Mouse (Mus musculus) CH12.LX (cell line): Measurements from ENCODE around the gene Ilkap. TPM values are rescaled to one million over a fixed set of nuclear protein-coding genes. Genes with fewer than 3 reads are reported as not detected.

Experiments
- DNase-seq: peaks from one replicate; pipeline ENCODE4 v3.0.0-alpha.2; 2013; ENCODE audit errors: extremely low read depth
- H3K27ac ChIP-seq: 2 replicates; pipeline ENCODE4 v1.5.1; 2012; ENCODE audit warnings: low read depth, mild to moderate bottlenecking, control low read depth, moderate library complexity; ENCODE audit not compliant: insufficient read depth
- H3K27me3 ChIP-seq: replicated peaks from 2 replicates; pipeline ENCODE3; 2012; ENCODE audit warnings: inconsistent platforms
- H3K36me3 ChIP-seq, 2 experiments: replicated peaks in 1 of 2; 2 replicates each; pipeline versions ENCODE3 to v1.6.1; 2012; ENCODE audit warnings: inconsistent platforms in 1 of 2, low read length in 1 of 2, mild to moderate bottlenecking in 1 of 2, mixed read lengths in 1 of 2, moderate library complexity in 1 of 2; ENCODE audit not compliant: control insufficient read depth in 1 of 2, insufficient read depth in 1 of 2
- H3K4me1 ChIP-seq, 2 experiments: 2 replicates each; pipeline ENCODE4 v1.6.1; 2012; ENCODE audit warnings: inconsistent platforms in 1 of 2, moderate library complexity in 1 of 2; ENCODE audit not compliant: insufficient read depth in 2 of 2, control insufficient read depth in 1 of 2
- H3K4me2 ChIP-seq: 2 replicates; pipeline ENCODE4 v1.6.1; 2012; ENCODE audit warnings: low read depth, mild to moderate bottlenecking, control low read depth; ENCODE audit not compliant: poor library complexity, insufficient read depth, severe bottlenecking
- H3K4me3 ChIP-seq, 3 experiments: fragments of 150-350 bp in 1 of 3; sonication (generic) in 1 of 3; replicated peaks in 1 of 3; 2 replicates each; pipeline versions ENCODE3 to v1.5.1; 2011 to 2012; ENCODE audit warnings: low read depth in 2 of 3, low read length in 2 of 3, mild to moderate bottlenecking in 2 of 3, moderate library complexity in 2 of 3, control low read depth in 1 of 3, improper control_type of control experiment in 1 of 3, inconsistent platforms in 1 of 3, mixed read lengths in 1 of 3; ENCODE audit not compliant: poor library complexity in 1 of 3
- H3K79me2 ChIP-seq: replicated peaks from 2 replicates; pipeline ENCODE4 v1.6.1; 2012; ENCODE audit warnings: mild to moderate bottlenecking, moderate library complexity; ENCODE audit not compliant: control insufficient read depth, poor library complexity, insufficient read depth, severe bottlenecking; ENCODE audit errors: extremely low read depth
- H3K9ac ChIP-seq: 2 replicates; pipeline ENCODE4 v1.6.1; 2012; ENCODE audit warnings: low read depth, mild to moderate bottlenecking, control low read depth, moderate library complexity; ENCODE audit not compliant: insufficient read depth
- H3K9me3 ChIP-seq: replicated peaks from 2 replicates; pipeline ENCODE3; 2012; ENCODE audit warnings: low read length, inconsistent platforms, mixed read lengths
- CTCF ChIP-seq, 2 experiments: IDR thresholded peaks in 1 of 2; conservative IDR thresholded peaks in 1 of 2; 2 replicates each; pipeline ENCODE4 v1.5.1; 2011 to 2012; ENCODE audit warnings: low read depth in 2 of 2, low read length in 2 of 2, improper control_type of control experiment in 1 of 2, inconsistent platforms in 1 of 2, mild to moderate bottlenecking in 1 of 2, moderate library complexity in 1 of 2
- ETS1 ChIP-seq: conservative IDR thresholded peaks from 2 replicates; pipeline ENCODE4 v1.6.1; 2012; ENCODE audit warnings: low read depth, mild to moderate bottlenecking, inconsistent platforms, low read length, improper control_type of control experiment, moderate library complexity
- IRF4 ChIP-seq: IDR thresholded peaks from 2 replicates; pipeline ENCODE4 v1.6.1; 2014; ENCODE audit warnings: low read depth, mild to moderate bottlenecking, inconsistent platforms, low read length, improper control_type of control experiment
- KAT2A ChIP-seq: IDR thresholded peaks from 2 replicates; pipeline ENCODE4 v1.6.1; 2012; ENCODE audit warnings: low read length, improper control_type of control experiment, inconsistent platforms; ENCODE audit not compliant: insufficient replicate concordance
- MAFK ChIP-seq: IDR thresholded peaks from 2 replicates; pipeline ENCODE4 v1.6.1; 2011; ENCODE audit warnings: low read length, improper control_type of control experiment; ENCODE audit not compliant: insufficient replicate concordance
- MEF2A ChIP-seq: IDR thresholded peaks from 2 replicates; pipeline ENCODE4 v1.6.1; 2014; ENCODE audit warnings: low read depth, mild to moderate bottlenecking, inconsistent platforms, low read length, improper control_type of control experiment, borderline replicate concordance
- NRF1 ChIP-seq: IDR thresholded peaks from 2 replicates; pipeline ENCODE4 v1.6.1; 2014; ENCODE audit warnings: low read depth, mild to moderate bottlenecking, inconsistent platforms, low read length, improper control_type of control experiment, moderate library complexity
- PAX5 ChIP-seq: IDR thresholded peaks from 2 replicates; pipeline ENCODE4 v1.6.1; 2012; ENCODE audit warnings: low read length, inconsistent platforms, mixed read lengths
- POLR2A ChIP-seq: IDR thresholded peaks from 2 replicates; pipeline ENCODE4 v1.6.1; 2011; ENCODE audit warnings: low read depth, mild to moderate bottlenecking, improper control_type of control experiment, low read length
- RCOR1 ChIP-seq: conservative IDR thresholded peaks from 2 replicates; pipeline ENCODE4 v1.6.1; 2012; ENCODE audit warnings: low read depth, mild to moderate bottlenecking, inconsistent platforms, low read length, improper control_type of control experiment
- SMC3 ChIP-seq: IDR thresholded peaks from 2 replicates; pipeline ENCODE4 v1.6.1; 2011; ENCODE audit warnings: low read depth, low read length, improper control_type of control experiment
- UBTF ChIP-seq: IDR thresholded peaks from 2 replicates; pipeline ENCODE4 v1.6.1; 2012; ENCODE audit warnings: low read depth, mild to moderate bottlenecking, inconsistent platforms, low read length, improper control_type of control experiment, moderate library complexity
- USF2 ChIP-seq: conservative IDR thresholded peaks from 2 replicates; pipeline ENCODE4 v1.6.1; 2011; ENCODE audit warnings: low read depth, low read length, improper control_type of control experiment
- dilution Hi-C: fragments of 300-500 bp; cut with MboI; formaldehyde crosslinking; loops from 2 replicates; pipeline ENCODE4 v1.14.3; 2020; ENCODE audit warnings: low sequenced_read_pairs; ENCODE audit not compliant: extremely low pct_unique_long_range_greater_than_20kb, extremely low pct_ligation_motif_present
- in situ Hi-C: fragments of 300-500 bp; cut with MboI; formaldehyde crosslinking; loops from 3 replicates; pipeline ENCODE4 v1.14.3; 2019; ENCODE audit warnings: low sequenced_read_pairs, low pct_ligation_motif_present, low pct_unique_long_range_greater_than_20kb, mixed read lengths
- polyA plus RNA-seq: library from polyadenylated mRNA; unstranded; fragments of >175 nt; gene quantifications from 2 replicates; pipeline ENCODE4 v1.2.1, GENCODE M21; 2012; ENCODE audit warnings: low read depth; ENCODE audit not compliant: insufficient read length
- total RNA-seq, 2 experiments: library from RNA; depleted of rRNA; stranded (reverse); fragments of 300-350 nt in 1 of 2; fragments of >200 nt in 1 of 2; gene quantifications; 2 replicates each; pipeline ENCODE4 v1.2.3; 2012 to 2014

Ilkap gene
- total and polyA plus RNA-seq, 3 experiments, result 77.9 to 101 (median 79.1) TPM

- Histone ChIP-seq H3K9ac (no peak overlapping the region), H3K27me3 (no peaks in the 10 kb centered on the region), H3K4me2 (no peak overlapping the region), H3K4me3 (no peak overlapping the region), H3K79me2 (no peaks in the 10 kb centered on the region), H3K9me3 (no peaks in the 10 kb centered on the region), H3K4me1 (no peaks in the 10 kb centered on the region), H3K36me3 (peaks cover 85 to 100% of the 10 kb centered on the region in 2 experiments), H3K27ac (no peak overlapping the region)
- in situ Hi-C loops (no loop called here), dilution Hi-C loops (no loop called here)
- no peak for DNase-seq
- TF ChIP-seq MAFK (no peak), USF2 (no peak), POLR2A (no peak), PAX5 (no peak), MEF2A (no peak), NRF1 (no peak), CTCF (conservative IDR thresholded peaks at IDR 0.05 in 1 of 2, IDR thresholded peaks at IDR 0.05 in 1 of 2; ENCODE audit: low read depth in 2 of 2, low read length in 2 of 2) (no peak), IRF4 (no peak), SMC3 (no peak)
Measured at GRCm38 (mm10) chr1:91373414-91373835, 25.2 kb downstream of the Ilkap start.

- dilution Hi-C loops, result no loop called here
- TF ChIP-seq UBTF (no peak), RCOR1 (no peak), KAT2A (no peak)
- Histone ChIP-seq H3K4me2 (no peak overlapping the region), H3K27ac (no peak overlapping the region), H3K9me3 (no peaks in the 10 kb centered on the region), H3K79me2 (no peaks in the 10 kb centered on the region), H3K9ac (no peak overlapping the region), H3K4me3 (no peak overlapping the region), H3K4me1 (peaks cover 5 to 8% of the 10 kb centered on the region in 2 experiments; a peak in 3 of 4 replicates), H3K36me3 (peaks cover 53 to 70% of the 10 kb centered on the region in 2 experiments), H3K27me3 (no peaks in the 10 kb centered on the region)
- no peak for DNase-seq
- in situ Hi-C loops, result no loop called here
Measured at GRCm38 (mm10) chr1:91370055-91370454, 28.6 kb downstream of the Ilkap start.

- Histone ChIP-seq H3K36me3 (peaks cover 46 to 64% of the 10 kb centered on the region in 2 experiments), H3K27ac (no peak overlapping the region), H3K4me1 (peaks cover 5 to 8% of the 10 kb centered on the region in 2 experiments; a peak in 3 of 4 replicates), H3K4me2 (no peak overlapping the region), H3K9ac (no peak overlapping the region), H3K4me3 (no peak overlapping the region)
- in situ Hi-C loops (no loop called here), dilution Hi-C loops (no loop called here)
- no peak for DNase-seq
- TF ChIP-seq ETS1, result no peak
- TF ChIP-seq, all 38 proteins: peak for 0
- H3K9me3 ChIP-seq, result peaks cover 4% of the 10 kb centered on the region
- no peaks in the 10 kb centered on the region for H3K79me2 ChIP-seq
- H3K27me3 ChIP-seq, result no peaks in the 10 kb centered on the region
Measured at GRCm38 (mm10) chr1:91369408-91369807, 29.2 kb downstream of the Ilkap start.
